Mouse (Mus musculus) monocyte, adult 2 months (primary cell): ENCODE data around the gene Bcl10.
A peak's percentile ranks its signal among the peaks of the same experiment; 100 is the strongest.
"Not testable (repeated sequence)": the region's sequence is repeated elsewhere in the genome, so short reads cannot be mapped to it uniquely, and the experiment has no call there.

Source experiments
- DNase-seq, 2 experiments: peaks; one replicate each; pipeline ENCODE4 v3.0.0; 2022; ENCODE audit warnings: low spot score in 2 of 2, low read depth in 1 of 2

Bcl10 gene

GRCm38 (mm10) chr3:145922019-145922854 lies at the start of gene Bcl10:
TSS of gene Bcl10 (plus strand) at chr3:145922804.
- DNase-seq: no peak

GRCm38 (mm10) chr3:145873271-145873670 lies 49.3 kb upstream of the Bcl10 start:
- no peak for DNase-seq

- no peak for DNase-seq
Observed at GRCm38 (mm10) chr3:145874126-145874525, 48.5 kb upstream of the Bcl10 start.

GRCm38 (mm10) chr3:145876120-145876519 lies 46.5 kb upstream of the Bcl10 start:
- no peak for DNase-seq

DNA sequence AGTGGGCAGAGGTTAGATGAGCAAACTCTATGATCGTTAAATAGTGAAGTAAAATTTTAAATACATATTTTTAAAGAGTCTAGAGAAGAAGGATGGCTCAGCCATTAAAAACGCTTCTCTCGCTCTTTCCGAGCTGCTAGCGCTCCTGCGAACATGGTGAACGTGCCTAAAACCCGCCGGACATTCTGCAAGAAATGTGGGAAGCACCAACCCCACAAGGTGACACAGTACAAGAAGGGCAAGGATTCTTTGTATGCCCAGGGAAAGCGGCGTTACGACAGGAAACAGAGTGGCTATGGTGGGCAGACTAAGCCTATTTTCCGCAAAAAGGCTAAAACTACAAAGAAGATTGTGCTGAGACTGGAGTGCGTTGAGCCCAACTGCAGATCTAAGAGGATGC lies 43.7 kb upstream of the Bcl10 start:
- not testable (repeated sequence) for DNase-seq

GRCm38 (mm10) chr3:145880335-145880734 lies 42.3 kb upstream of the Bcl10 start:
- DNase-seq: no peak

GRCm38 (mm10) chr3:145882076-145882874 lies 40.3 kb upstream of the Bcl10 start:
- no peak for DNase-seq

- no peak for DNase-seq
Observed at GRCm38 (mm10) chr3:145883233-145883632, 39.4 kb upstream of the Bcl10 start.

DNA sequence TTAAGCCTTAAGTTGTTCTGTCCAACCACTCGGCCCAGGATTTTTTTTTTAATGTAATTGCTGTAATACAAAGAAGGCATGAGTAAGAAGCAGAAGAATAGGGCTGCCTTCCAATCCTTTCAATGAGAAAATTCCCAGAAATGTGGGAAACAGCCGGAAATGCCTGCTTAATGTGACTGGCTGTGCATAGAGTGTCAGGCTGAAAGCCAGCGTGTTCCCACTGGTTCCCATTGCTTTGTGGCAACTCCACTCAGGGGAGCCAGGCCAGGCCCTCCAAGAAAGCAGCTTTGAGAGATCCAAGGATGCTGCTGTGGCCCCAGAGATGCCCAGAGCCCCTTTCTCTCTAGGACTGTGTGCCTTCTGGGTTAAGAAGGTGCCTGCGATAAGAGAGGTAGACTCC lies 37.2 kb upstream of the Bcl10 start:
- DNase-seq: no peak

GRCm38 (mm10) chr3:145885851-145886464 lies 36.6 kb upstream of the Bcl10 start:
- no peak for DNase-seq

- DNase-seq: no peak
Observed at GRCm38 (mm10) chr3:145887430-145887971, 35.1 kb upstream of the Bcl10 start.

DNA sequence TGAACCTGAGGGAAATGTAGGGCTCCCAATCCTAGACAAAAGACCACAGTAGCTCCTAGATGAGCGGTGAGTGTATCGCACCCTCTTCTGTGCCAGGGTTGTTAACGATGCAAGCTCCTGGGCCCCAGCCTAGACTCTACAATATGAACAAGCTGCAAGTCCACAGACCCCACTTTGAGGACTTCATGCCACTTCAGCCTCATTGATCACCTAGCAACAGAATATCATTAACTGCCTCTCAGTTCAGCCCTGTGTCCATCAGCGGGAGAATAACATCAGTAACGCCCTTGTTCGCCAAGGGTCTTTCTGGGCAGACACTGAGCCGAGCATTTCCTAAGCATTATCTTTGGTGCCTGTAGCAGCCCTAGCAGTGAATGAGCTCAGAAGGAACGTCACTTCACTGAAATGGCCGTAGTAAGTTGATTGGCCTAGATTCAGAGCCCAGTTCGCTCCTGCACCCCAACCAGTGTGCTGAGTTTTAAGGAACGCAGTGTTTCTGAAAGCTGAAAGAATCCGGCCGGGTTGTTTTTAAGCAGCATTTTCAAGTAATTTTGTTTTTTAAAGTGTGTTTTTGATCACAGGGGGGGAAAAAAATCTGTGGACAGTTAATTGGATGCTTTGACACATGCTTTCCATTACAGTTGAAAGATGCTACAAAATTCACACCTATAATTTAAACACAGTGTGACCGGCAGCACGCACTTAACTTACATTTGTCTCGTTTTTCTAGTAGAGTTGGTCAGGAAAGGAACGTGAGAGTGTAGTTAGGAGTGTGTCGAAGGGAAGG lies 32.1 kb upstream of the Bcl10 start:
- DNase-seq: no peak

GRCm38 (mm10) chr3:145892451-145892850 lies 30.2 kb upstream of the Bcl10 start:
- no peak for DNase-seq

- no peak for DNase-seq
Observed at GRCm38 (mm10) chr3:145894131-145894530, 28.5 kb upstream of the Bcl10 start.

DNA sequence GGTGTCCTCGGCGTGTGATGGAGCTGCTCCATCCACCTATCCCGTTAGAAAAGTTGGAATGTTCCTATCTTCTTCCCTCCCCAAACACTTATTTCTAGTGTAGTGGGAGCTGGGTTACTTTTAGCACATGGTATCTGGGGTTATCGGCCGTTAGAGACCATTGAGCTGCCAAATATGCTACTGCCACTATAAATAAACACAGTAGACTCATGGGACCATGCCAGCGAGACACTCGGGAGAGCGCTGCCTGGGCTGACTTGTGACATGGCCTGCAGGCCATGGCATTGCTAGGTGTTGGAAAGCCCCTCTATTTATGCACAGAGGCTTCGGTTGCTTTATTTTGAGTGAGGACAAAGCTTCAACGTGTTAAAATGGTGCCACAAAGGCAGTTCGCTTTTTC lies 24.9 kb upstream of the Bcl10 start:
- no peak for DNase-seq

- no peak for DNase-seq
Observed at GRCm38 (mm10) chr3:145899832-145900231, 22.8 kb upstream of the Bcl10 start.

GRCm38 (mm10) chr3:145903530-145903929 lies 19.1 kb upstream of the Bcl10 start:
- no peak for DNase-seq

DNA sequence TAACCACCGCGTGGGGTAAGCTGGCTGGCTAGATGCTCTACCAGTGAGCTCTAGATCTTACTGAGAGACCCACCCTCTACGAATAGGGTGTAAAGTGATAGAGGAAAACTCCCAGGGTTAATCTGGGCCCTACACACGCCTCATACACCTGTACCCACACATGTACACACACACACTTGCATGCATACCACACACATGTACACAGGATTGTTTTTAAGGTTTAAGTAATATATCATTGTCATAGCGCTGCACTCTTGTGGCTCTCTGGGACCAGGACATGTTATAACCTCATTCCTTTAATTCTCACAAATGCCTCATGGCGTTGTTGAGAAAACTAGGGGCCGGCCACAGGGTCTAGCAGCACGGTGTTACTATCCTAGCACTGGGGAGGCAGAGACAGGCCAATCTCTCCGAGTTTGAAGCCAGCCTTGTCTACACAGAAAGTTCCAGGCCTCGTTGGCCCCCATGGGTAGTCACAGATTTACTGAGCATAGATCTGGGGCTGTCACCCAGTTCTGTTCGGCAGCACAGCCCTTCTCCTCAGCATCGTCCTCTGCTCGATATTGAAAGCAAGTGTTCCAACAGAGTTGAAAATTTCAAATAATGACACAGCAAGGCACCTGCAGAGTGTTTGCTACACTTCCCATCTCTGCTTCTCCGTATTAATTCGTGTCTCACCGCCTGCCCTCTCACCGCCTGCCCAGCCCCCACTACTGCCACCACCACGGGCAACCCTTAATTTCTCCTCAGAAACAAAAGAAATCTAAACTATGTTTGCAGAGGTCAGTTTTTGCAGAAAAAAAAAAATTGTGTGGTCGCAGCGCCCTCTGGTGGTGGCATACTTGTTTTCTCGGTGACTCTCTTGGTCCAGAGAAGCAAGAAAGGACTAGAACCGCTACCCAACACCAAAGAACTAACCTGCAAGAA lies 17.5 kb upstream of the Bcl10 start:
- peak in 1 of 2 experiments; percentile 10 for DNase-seq

DNA sequence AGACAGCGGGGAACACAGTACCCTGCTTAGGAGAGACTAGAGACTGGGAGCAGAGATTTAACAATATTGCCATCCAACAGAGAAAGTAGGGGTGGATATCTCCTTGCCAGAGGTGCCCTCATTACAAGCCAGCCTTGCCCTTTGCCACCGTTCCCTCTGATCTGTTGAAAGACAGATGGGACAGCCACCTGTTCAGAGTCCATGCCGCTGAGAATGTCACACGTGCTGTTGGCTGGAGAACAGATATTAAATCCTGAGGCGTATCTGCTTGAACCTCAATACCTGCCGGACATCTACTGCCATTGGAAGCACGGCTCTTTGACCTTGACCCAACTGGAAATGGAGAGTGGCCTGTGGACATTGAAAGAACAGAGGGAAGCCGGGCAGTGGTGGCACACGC lies 16.0 kb upstream of the Bcl10 start:
- no peak for DNase-seq

- DNase-seq: no peak
Observed at GRCm38 (mm10) chr3:145912512-145912911, 10.1 kb upstream of the Bcl10 start.
